Mouse (Mus musculus): ENCODE data around the gene Plcxd1.
"Not testable (repeated sequence)": the region's sequence is repeated elsewhere in the genome, so short reads cannot be mapped to it uniquely, and the experiment has no call there.

Plcxd1 gene

DNA sequence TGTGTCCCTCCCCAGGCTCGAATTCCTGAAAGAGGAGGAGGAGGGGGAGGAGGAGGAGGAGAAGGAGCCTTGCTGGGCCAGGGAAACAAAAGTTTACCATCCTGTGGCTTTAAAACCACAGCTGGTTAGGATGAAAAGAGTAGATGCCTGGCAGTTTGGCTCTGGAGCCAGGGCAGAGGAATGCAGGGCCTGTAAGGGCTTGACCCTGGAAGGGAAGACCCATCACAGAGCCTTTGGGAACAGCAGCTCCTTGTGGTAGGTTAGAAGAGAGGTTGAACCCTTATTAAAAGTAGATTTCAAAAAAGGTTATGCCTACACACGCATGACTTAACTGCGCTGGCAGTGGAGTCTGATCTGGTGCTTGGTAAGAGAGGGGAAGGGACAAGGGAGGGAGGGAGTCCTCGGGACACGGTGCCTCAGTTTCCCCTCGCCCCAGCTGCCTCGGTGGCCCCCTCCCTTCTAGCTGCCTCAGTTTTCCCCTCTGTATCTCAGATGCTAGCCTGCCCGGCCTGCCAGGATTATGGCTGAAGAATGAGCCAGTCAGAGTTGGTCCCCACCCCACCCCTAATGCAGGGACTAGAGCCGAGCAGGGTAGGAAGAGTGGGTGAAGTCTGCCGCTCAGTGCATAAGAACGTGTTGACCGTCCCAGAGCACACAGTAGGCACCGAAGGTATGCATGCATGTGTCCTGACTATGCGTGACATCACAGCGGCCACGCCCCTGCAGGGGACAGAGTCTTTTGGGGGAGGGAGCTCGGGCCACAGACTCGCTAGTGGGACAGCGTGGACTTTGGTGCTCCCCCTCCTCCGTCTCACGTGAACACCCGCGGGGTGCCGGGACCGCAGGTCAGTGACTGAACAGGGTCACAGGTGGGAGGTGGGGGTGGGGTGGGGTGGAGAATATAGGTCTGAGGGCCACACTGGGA is at the start of gene Plcxd1:
Gene Plcxd1, plus strand, starts transcription at position 314 of the 925 bp plus-strand sequence.
- peak; percentile 70 for DNase-seq

DNA sequence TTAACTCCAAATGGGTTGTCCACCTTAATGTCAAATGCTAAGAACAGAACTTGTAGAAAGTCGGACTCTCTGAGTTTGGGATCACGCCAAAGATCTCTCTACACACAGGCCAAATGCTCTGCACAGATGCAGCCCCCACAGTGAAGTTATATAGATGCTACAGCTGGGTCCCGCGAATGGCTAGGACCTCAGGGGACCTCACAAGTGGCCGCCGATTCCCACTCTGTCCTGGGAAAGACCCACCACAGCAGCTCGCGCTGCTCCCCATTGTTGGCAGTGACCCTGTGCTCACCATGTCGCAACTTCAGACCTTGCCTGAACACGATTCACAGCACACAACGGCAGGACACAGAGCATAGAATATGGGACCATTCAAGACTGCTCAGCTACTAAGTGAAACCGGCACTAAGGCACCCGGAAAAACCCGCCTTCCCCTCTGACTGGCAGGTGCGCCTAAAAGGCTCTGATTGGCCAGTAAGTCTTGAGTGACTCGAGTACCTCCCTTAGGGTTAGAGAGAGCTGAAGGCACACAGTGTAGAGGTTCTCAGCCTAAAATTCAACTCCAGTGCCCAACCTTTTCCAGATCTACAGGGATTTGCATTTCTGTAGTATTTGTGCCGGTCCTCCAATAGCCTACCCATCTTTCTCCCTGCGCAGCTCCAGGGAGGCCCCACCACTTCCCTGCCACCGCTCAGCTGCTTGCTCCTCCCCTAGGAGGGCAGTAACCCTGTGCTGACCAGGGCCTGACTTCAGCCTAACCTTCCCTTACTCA is 41.9 kb upstream of the Plcxd1 start:
- DNase-seq: peak; percentile 93

DNA sequence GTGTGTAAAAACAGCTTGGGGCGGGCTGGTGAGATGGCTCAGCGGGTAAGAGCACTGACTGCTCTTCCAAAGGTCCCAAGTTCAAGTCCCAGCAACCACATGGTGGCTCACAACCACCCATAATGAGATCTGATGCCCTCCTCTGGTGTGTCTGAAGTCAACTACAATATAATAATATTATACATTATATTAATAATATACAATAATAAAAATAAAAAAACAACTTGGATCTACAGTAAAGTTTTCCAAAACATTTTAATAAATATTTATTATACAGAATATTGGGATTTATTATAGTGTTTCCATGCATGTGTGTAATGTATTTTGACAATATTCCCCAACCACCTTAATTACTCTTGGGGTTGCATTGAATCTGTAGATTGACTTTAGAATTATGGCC is 27.4 kb upstream of the Plcxd1 start, which contains the start of gene Gm17655:
Gene Gm17655, minus strand, starts transcription at position 101 of the 400 bp plus-strand sequence.
- not testable (repeated sequence) for DNase-seq

DNA sequence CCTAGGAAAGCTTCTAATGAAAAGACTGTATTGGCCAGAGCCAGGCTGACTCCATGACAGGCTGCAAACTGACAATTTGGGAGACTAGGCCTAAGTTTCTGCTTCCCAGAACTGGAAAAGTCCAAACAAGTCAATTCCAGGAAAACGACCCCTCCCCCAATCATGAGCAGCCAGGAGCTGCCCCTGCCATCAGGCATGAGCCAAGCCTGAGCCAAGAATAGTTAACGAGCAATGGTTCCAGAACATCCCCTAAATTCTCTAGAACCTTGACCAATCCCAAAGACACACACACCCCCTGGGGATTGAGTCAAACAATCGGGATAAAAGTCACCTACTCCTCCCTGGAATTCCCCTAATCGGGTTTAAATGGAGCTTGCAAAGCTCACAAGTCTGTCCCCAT is 16.8 kb upstream of the Plcxd1 start:
- no peak for DNase-seq

DNA sequence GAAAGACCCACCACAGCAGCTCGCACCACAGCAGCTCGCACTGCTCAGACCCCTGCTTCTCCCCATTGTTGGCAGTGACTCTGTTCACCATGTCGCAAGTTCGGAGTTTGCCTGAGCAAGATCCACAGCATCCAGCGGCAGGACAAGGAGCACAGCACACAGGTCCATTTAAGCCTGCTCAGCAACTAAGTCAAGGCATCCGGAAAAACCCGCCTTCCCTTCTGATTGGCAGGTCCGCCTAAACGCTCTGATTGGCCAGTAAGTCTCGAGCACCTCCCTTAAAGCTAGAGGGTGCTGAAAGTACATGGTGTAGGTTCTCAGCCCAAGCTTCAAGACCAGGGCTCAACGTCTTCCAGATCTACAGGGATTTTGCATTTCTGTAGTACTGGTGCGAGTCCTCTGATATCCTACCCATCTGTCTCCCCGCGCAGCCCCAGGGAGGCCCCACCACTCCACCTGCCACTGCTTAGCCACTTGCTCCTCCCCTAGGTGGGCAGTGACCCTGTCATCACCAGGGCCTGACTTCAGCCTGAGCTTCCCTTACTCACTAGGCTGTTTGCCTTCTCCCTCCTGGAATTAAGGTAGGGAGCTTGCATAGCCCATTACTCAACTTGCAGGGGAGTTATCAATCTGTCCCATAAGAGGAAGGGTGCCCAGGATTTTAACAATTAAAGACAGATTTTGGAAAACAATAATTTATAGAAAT is 13.5 kb upstream of the Plcxd1 start:
- DNase-seq: no peak

DNA sequence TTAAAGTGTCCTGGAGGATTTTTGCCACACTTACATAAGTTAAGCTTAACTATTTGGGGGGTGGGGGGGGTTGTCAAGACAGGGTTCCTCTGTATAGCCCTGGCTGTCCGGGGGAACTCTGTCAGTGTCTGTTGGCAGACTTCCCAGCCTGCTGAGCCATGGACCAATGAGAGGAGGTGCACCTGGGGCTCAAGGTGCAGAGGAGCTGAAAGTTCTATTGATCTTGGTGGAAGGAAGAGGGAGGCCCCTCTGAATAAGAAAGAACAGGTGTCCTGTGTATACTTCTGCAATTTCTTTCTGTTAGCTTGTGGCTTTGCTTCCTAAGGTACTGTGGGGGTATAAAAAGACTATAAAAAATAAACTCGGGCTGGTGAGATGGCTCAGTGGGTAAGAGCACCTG is 8.2 kb upstream of the Plcxd1 start:
- no peak for DNase-seq

DNA sequence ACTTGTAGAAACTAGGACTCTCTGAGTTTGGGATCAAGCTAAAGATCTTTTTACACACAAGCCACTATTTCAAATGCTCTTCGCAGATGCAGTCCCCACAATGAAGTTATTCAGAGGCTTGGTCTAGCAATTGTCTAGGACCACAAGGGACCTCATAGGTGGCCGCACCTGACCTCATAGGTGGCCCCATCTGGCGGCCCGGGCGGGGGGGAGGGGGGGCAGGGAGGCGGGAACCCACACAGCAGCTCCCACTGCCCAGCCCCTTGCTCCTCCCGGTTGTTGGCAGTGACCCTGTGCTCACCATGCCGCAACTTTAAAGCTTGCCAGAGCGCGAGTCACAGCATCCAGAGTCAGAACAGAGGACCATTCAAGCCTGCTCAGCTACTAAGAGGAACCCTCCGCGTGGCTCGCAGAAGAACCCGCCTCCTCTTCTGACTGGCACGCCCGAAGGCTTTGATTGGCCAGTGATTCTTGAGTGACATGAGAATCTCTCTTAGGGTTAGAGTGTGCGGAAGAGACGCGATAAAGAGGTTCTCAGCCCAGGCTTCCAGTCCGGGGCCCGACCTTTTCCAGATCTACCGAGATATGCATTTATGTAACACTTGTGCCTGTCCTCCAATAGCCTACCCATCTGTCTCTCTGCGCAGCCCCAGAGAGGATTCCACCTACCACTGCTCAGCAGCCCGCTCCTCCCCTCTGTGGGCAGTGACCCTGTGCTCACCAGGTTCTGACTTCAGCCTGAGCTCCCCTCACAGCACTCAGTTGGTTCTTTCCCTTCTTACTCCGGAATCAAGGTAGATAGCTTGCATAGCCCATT is 5.5 kb upstream of the Plcxd1 start, which contains the start of gene Gm35315:
Gene Gm35315, minus strand, starts transcription at position 391 of the 817 bp plus-strand sequence.
- peak; percentile 94 for DNase-seq

DNA sequence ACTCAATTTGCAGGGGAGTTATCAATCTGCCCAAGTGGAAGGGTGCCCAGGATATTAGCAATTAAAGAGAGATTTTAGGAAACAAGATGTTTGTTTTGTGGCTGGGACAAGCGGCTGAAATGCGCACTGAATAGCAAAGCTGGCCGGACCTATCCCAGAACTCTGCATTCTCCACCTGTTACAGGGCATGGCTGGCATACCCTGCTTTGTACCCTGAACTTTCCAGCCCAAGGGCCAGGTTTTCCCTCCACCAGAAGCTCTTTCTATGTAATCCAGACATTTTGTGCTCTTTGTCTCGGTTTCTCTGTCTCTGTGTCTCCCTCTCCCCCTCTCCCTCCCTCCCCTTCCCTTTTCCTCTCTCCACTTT is 4.9 kb upstream of the Plcxd1 start:
- DNase-seq: no peak

DNA sequence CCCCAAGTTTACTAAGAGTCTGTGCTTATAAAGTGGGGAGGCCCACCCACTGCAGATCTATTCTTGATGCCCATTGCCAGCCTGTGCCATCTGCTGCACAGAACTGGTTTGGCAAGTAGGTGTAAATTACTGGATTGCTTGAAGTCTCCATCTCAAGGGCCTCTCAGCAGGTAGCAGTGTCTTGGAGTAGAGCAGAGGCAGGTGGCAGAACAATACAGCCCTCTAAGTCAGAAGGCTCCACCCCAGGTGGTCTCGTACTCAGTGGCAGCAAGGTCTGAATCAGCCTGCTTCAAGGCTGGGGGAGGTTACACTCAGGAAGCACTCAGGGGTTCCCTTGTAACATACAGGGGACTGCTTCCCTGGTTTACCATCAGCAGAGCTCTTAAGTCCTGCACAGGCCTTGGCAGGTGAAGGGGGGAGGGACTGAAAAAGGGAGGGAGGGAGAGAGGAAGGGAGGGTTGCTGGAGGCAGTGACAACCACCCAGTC is 735 bp upstream of the Plcxd1 start:
- DNase-seq: no peak

DNA sequence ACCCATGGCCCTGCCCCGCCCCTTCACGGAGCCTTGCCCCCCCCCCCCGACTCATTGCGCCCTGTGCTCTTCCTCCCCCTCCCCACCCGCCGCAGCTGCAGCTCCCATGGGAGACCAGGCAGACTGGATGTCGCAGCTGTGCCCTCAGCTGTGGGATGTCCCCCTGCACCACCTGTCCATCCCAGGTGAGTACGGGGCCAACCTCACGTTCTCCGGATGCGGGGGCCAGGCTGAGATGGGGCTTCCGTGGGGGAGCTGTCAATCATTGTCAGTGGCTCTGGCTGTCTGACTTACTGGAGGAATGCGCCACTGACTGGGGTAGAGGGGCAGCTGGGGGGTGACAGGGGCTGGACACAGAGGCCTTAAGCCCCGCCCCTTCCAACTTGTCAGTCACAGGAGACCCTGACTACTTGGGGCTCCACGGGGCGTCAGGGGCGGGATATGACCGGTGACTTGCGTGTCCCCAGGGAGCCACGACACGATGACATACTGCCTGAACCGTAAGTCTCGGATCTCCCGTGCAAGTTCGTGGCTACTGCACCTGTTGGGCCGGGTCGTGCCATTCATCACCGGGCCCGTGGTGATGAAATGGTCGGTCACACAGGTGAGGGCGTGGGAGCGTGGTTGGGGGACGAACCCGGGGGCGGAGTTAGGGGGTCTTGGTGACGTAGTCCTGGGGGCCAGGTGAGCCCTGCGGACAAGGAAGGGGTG is 1.3 kb downstream of the Plcxd1 start:
- no peak for DNase-seq

DNA sequence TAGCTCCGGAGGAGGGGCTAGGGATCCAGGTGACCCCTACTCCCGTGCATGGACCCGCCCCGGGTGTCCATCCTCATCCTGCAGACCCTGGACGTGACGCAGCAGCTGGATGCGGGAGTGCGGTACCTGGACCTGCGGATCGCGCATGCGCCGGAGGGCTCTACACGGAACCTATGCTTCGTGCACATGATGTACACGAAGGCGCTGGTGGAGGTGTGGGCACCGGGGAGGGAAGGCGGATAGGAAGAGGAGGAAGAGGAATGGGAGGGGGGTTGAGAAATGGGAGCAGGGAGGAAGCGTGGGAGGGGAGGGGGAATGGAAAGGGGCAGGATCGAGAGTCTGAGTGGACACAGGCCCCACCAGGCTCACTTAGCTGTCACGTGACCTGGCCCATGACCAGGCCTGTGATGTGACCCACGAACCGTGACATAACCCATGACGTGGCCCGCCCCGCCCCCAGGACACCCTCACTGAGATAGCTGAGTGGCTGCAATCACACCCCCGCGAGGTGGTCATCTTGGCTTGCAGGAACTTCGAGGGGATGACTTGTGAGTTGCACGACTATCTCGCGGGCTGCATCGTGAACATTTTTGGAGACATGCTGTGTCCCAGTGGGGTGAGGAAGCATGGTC is 2.1 kb downstream of the Plcxd1 start:
- peak; percentile 67 for DNase-seq

DNA sequence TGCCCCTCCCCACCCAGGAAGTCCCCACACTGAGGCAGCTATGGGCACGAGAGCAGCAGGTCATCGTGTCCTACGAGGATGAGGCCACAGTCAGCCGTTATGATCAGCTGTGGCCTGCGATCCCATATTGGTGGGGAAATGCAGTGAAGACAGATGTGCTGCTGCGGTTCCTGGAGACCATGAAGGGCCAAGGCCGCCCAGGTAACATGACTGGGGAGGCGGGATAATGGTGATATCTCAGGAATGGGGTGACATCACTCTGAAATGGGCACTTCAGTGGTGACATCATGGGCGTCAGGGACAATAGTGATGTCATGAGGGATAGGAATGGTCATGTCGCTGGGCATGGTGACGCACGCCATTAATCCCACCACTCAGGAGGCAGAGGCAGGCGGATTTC is 2.7 kb downstream of the Plcxd1 start:
- no peak for DNase-seq

DNA sequence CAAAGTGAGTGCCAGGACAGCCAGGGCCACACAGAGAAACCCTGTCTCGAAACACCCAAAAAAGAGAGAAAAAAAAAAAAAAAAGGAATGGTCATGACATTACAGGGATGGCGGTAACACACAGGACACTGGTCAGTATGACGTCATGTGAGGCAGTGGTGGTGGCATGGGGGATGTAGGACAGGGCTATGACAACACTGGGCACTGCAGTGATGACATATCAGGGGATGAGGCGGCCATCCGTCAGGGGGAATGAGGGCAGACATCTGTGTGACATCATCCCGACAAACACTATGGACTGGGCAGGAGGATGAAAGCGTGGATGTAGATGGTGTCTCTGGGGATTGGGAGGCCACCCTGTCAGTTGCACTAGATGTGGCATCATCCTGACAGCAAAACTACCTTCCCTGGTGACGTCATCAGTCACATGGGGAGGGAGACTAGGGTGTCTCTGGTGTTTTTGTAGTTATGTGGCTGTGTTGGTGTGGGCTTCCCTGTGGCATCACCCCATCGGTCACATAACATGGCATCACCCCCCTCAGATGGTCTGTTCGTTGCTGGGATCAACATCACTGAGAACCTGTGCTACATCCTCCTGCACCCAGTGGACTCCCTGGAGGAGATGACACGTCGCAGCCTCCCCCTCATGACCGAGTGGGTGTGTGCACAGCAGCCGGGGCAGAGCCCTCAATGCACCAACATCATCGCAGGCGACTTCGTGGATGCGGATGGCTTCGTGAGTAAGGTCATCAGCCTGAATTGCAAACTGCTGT is 3.3 kb downstream of the Plcxd1 start:
- no peak for DNase-seq

DNA sequence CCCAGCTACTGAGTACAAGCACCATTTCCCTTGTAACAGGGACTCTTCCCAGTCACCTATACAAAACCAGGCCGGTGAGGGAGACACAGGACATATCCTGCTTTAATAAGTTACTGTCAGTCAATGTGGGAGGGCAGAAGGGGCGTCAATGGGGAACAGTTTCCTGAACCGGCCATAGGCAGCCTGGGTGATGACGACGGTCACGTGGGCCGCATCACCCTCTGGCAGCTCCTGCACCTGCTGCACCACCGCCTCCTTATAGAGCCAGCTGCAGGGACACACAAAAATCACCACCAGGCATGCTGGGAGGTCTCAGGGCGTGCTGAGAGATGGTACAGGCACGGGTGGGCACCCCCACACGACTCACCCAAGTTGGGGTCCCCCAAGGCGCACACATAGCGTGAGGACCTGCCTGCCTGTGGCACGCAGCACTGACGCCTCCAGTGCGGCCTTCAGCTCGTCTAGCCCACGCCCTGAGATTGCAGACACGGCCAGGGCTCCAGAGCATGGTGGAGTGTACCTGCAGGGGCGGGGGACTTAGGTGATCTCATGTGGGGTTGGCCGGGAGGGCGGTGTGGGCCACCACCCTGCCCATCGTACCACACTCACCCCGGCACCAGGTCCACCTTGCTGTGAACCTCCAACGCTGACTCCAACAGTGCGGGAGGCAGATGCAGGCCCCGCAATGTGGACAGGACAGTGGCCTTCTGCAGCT is 4.3 kb downstream of the Plcxd1 start:
- DNase-seq: no peak

DNA sequence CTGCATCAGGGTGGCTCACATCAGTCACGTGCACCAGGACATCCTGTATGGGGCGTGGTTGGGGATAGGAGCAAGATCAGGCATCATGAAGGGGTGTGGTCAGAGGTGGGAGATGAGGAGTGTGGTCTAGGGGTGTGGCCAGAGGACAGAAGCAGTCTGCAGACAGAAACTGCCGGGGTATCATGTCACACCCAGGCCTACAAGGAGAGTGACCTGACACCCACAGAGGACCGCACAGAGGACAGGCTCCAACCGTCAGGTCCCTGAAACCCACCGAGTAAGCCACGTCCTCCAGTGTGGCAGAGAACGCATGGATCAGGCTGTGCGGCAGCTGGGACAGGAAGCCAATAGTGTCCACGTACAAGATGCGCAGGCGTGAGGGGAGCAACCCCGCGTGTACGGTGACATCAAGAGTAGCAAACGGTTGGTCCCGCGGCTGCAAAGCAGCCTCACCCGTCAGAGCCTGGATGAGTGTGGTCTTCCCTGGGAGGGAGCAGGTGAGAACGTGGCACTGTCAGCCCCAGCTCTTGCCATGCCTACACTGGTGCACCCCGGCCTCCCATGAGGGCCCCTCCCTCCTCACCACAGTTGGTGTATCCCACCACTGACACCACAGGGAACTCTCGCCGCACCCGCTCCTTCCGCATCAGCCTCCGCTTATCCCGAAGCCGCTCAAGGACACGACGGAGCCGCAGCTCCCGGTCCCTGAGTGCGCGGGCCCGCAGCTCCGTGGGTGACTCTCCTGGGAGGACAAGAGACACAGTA is 5.0 kb downstream of the Plcxd1 start:
- no peak for DNase-seq

DNA sequence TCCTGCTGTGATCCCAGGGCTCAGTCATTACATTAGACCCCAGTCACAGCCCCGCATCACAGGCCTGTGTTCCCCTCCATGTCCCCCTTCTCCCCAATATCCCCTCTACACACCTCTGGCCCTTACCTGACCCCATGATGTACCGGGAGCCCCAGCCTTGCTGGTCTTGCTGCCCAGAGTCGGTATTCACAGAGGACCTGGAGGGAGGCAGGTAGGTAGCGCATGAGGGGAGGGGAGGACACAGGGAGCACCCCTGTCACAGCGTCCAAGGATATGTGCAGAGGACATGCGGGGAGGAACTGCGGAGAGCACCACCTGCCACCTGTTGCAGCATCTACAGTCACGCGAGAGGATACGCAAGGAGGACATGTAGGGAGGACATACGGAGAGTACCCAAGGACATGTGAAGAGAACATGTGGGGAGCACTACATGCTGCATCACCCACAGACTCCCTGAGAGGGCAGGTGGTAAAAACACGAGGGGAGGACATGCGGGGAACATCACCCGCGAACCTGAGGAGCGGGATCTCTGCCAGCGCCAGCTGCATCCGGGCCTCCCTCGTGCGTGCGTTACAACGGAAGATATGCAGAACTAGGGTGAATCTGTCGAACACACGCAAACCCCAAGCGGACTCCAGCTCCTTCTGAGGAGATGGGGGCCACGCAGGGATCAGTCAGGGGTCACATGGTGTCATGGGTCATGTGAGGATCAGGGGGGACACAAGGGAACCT is 6.5 kb downstream of the Plcxd1 start:
- DNase-seq: no peak

DNA sequence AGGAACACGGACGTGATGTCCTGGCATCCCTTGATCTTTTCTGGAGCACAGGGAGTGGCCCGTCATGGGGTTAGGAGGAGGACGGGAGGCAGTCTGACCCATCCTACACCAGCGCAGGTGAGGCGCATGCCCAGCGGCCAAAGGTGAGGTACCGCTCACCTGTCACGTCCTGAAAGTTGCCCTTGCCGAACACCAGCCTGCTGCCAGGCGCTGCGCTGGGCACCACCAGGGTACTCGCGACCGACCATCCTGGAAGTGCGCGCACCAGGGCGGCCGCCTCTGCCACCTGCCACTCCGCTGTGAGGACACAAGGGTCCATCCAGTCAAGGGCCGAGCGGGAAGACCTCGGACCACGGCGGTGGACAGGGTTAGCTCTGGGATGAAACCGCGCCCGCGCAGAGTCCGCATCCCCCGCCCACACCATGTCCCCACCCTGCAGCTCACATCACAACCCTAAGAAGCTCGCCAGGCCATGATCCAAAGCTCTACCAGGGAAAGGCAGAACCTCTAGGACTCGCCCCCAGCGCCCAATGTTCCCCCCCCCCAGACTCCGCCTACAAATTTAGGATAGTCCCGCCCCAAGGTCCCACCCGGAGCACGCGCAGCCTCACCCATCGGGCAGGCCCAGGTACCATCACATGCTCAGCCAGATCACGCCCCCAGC is 7.3 kb downstream of the Plcxd1 start:
- no peak for DNase-seq
